Mouse (Mus musculus) layer of hippocampus, postnatal 36 days (tissue): ENCODE measurements around the gene Pfn2. TPM values are rescaled to one million over a fixed set of nuclear protein-coding genes. Genes with fewer than 3 reads are reported as not detected.
"Not testable (repeated sequence)": the region's sequence is repeated elsewhere in the genome, so short reads cannot be mapped to it uniquely, and the experiment has no call there.

Experiments
- DNase-seq, 2 experiments: peaks; one replicate each; pipeline ENCODE4 v3.0.0; 2022
- total RNA-seq, 2 experiments: library from RNA; stranded (reverse); gene quantifications; 2 replicates each; pipeline ENCODE4 v1.2.3; 2021

The Pfn2 gene
- total RNA-seq: 100 to 1,000 TPM; 529 to 554 TPM

- DNase-seq: peak; percentile 81 to 85
Measured at GRCm38 (mm10) chr3:57847760-57848185, at the start of gene Pfn2. Gene Pfn2 (minus strand): TSS chr3:57848079.

GRCm38 (mm10) chr3:57882945-57883344, 35.1 kb upstream of the Pfn2 start:
- DNase-seq: no peak

- DNase-seq: peak; percentile 58 to 63
Measured at GRCm38 (mm10) chr3:57846912-57847759, 743 bp downstream of the Pfn2 start.

- DNase-seq: no peak
Measured at GRCm38 (mm10) chr3:57846662-57846911, 1.3 kb downstream of the Pfn2 start.

- DNase-seq: peak in 1 of 2 experiments; percentile 39
Measured at GRCm38 (mm10) chr3:57845786-57846661, 1.9 kb downstream of the Pfn2 start.

GRCm38 (mm10) chr3:57843775-57844174, 4.1 kb downstream of the Pfn2 start:
- no peak for DNase-seq

- no peak for DNase-seq
Measured at GRCm38 (mm10) chr3:57836911-57837310, 11.0 kb downstream of the Pfn2 start.

- no peak for DNase-seq
Measured at GRCm38 (mm10) chr3:57833585-57833984, 14.3 kb downstream of the Pfn2 start.

GRCm38 (mm10) chr3:57825866-57826265, 22.0 kb downstream of the Pfn2 start:
- no peak for DNase-seq

GRCm38 (mm10) chr3:57815447-57815846, 32.4 kb downstream of the Pfn2 start:
- no peak for DNase-seq

GRCm38 (mm10) chr3:57795071-57795470, 52.8 kb downstream of the Pfn2 start:
- DNase-seq: not testable (repeated sequence)

Other genes starting within 250 kb of the Pfn2 start
- 10 to 100 TPM; 20.3 to 22.6 TPM for gene Commd2, start 196.4 kb downstream of the Pfn2 start, total RNA-seq
- 1 to 10 TPM; 1.9 to 2.1 TPM for gene Ankub1, start 155.3 kb downstream of the Pfn2 start, total RNA-seq
- 10 to 100 TPM; 90.3 to 92.1 TPM for gene Rnf13, start 112.0 kb downstream of the Pfn2 start, total RNA-seq